Mouse (Mus musculus): ENCODE data around the gene Acox3.

DNA sequence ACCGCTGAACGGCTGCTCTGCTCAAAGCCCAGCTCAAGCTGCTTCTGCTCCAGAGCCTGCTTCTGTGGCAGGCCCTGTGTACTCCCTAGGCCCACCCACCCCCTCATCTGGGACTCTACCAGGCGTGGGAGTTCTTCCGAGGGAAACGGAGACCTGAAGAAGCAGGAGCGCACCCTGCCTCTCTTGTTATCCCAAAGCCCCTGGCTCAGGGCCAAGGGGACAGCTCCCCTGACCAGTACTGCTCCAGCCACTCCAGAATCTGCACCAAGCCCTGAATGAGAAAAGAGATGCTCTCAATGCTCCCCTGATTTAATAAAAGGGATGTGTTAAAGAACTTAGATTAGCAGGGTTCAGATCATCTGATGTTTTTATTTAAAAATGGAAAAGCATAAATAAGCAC is 78.4 kb downstream of the Acox3 start:
- TF ChIP-seq POLR2A (IDR thresholded peaks at IDR 0.05; ENCODE audit: borderline replicate concordance, extremely low read depth, insufficient read depth, insufficient read length, poor library complexity, severe bottlenecking) (no peak), CTCF (IDR thresholded peaks at IDR 0.05; ENCODE audit: borderline replicate concordance, extremely low read depth, insufficient read depth, insufficient read length) (no peak)

Measured in brain, embryonic 14.5 days (tissue).